Mouse (Mus musculus) heart, embryonic 13.5 days (tissue): ENCODE data around the gene Plekhm2. TPM values are rescaled to one million over a fixed set of nuclear protein-coding genes. Genes with fewer than 3 reads are reported as not detected.

Experiments used
- ATAC-seq: fragments of 200-750 bp; cut with Nextera tagmentation; 2 replicates; pipeline ENCODE4 v1.8.0; 2017; ENCODE audit warnings: moderate TSS enrichment; ENCODE audit not compliant: insufficient number of reproducible peaks, low FRiP score, low TSS enrichment; ENCODE audit errors: extremely low read depth
- H3K27ac ChIP-seq: fragments of 300-500 bp; sonication (generic); replicated peaks from 2 replicates; pipeline ENCODE4 v1.5.1; 2015; ENCODE audit warnings: moderate library complexity, mild to moderate bottlenecking, inconsistent platforms
- H3K27me3 ChIP-seq: fragments of 300-500 bp; sonication (generic); replicated peaks from 2 replicates; pipeline ENCODE4 v1.6.1; 2015; ENCODE audit warnings: mild to moderate bottlenecking, inconsistent platforms
- H3K36me3 ChIP-seq: fragments of 300-500 bp; sonication (generic); 2 replicates; pipeline ENCODE4 v1.6.1; 2015; ENCODE audit warnings: mild to moderate bottlenecking, inconsistent platforms
- H3K4me1 ChIP-seq: fragments of 300-500 bp; sonication (generic); 2 replicates; pipeline ENCODE4 v1.6.1; 2015; ENCODE audit warnings: inconsistent platforms
- H3K4me2 ChIP-seq: fragments of 300-500 bp; sonication (generic); 2 replicates; pipeline ENCODE4 v1.6.1; 2015; ENCODE audit warnings: inconsistent platforms, mild to moderate bottlenecking, moderate library complexity
- H3K4me3 ChIP-seq: fragments of 300-500 bp; sonication (generic); 2 replicates; pipeline ENCODE4 v1.5.1; 2015; ENCODE audit warnings: moderate library complexity, mild to moderate bottlenecking, inconsistent platforms
- H3K9ac ChIP-seq: fragments of 300-500 bp; sonication (generic); 2 replicates; pipeline ENCODE4 v1.6.1; 2015; ENCODE audit warnings: inconsistent platforms, mild to moderate bottlenecking, moderate library complexity
- H3K9me3 ChIP-seq: fragments of 300-500 bp; sonication (generic); 2 replicates; pipeline ENCODE4 v1.6.1; 2016; ENCODE audit warnings: inconsistent platforms
- WGBS: fragments of 180-500 bp; shearing (Covaris S2); methylation state at CpG from one replicate; pipeline ENCODE4 v1.1.7; 2015; ENCODE audit warnings: mixed read lengths; 5-methylcytosine and 5-hydroxymethylcytosine counted together
- polyA plus RNA-seq: library from polyadenylated mRNA; unstranded; fragments of >200 nt; fragmentation: Nextera tagmentation; extraction: Ambion mirVana; gene quantifications from 2 replicates; pipeline ENCODE4 v1.2.1, GENCODE M21; 2015

Plekhm2 gene
- polyA plus RNA-seq, 1 experiment from 2014 or later: 4.9 TPM

GRCm38 (mm10) chr4:141660884-141661283 is 3.8 kb downstream of the Plekhm2 start:
- H3K27ac ChIP-seq: no peak overlapping the region

GRCm38 (mm10) chr4:141659739-141660138 is 5.0 kb downstream of the Plekhm2 start:
- Histone ChIP-seq H3K9me3 (no peaks in the 10 kb centered on the region), H3K27me3 (no peaks in the 10 kb centered on the region), H3K4me3 (no peak overlapping the region), H3K27ac (no peak overlapping the region), H3K36me3 (peaks cover 54% of the 10 kb centered on the region), H3K4me2 (no peak overlapping the region), H3K9ac (no peak overlapping the region), H3K4me1 (peaks cover 44% of the 10 kb centered on the region)
- WGBS: 66% methylated on average over 4 of the region's 4 CpGs
- no peak for ATAC-seq

More at GRCm38 (mm10) chr4:141660884-141661283, 3.8 kb downstream of the Plekhm2 start:
- H3K27me3 ChIP-seq: no peaks in the 10 kb centered on the region
- H3K4me2 ChIP-seq: no peak overlapping the region
- H3K4me1 ChIP-seq: peaks cover 46% of the 10 kb centered on the region
- 85% methylated on average over 11 of the region's 11 CpGs for WGBS
- H3K4me3 ChIP-seq: no peak overlapping the region
- H3K36me3 ChIP-seq: peaks cover 48% of the 10 kb centered on the region
- no peaks in the 10 kb centered on the region for H3K9me3 ChIP-seq
- no peak overlapping the region for H3K9ac ChIP-seq
- no peak for ATAC-seq

- Histone ChIP-seq H3K4me1 (peaks cover 45% of the 10 kb centered on the region), H3K9ac (no peak overlapping the region), H3K27me3 (no peaks in the 10 kb centered on the region), H3K4me3 (no peak overlapping the region), H3K27ac (no peak overlapping the region), H3K4me2 (no peak overlapping the region), H3K9me3 (no peaks in the 10 kb centered on the region), H3K36me3 (peaks cover 58% of the 10 kb centered on the region)
- 82% methylated on average over 6 of the region's 6 CpGs for WGBS
- no peak for ATAC-seq
Measured at GRCm38 (mm10) chr4:141658846-141659484, 5.7 kb downstream of the Plekhm2 start.

- peaks cover 73% of the 10 kb centered on the region for H3K36me3 ChIP-seq
- WGBS: 66% methylated on average over 8 of the region's 8 CpGs
- peak overlapping the region; percentile 59; the same call in 1 of the 2 replicates for H3K27ac ChIP-seq
- peaks cover 47% of the 10 kb centered on the region for H3K4me1 ChIP-seq
- ATAC-seq: no peak
- H3K27me3 ChIP-seq: no peaks in the 10 kb centered on the region
- H3K4me3 ChIP-seq: no peak overlapping the region
- no peak overlapping the region for H3K4me2 ChIP-seq
- no peaks in the 10 kb centered on the region for H3K9me3 ChIP-seq
- 0 out of 2 replicates have a peak overlapping the region, but pooled peaks have one; percentile 29 for H3K9ac ChIP-seq
Measured at GRCm38 (mm10) chr4:141656932-141657331, 7.8 kb downstream of the Plekhm2 start.

GRCm38 (mm10) chr4:141655908-141656608 is 8.6 kb downstream of the Plekhm2 start:
- Histone ChIP-seq H3K27ac (peak overlapping the region; percentile 59), H3K27me3 (no peaks in the 10 kb centered on the region), H3K4me2 (no peak overlapping the region), H3K36me3 (peaks cover 72% of the 10 kb centered on the region), H3K9ac (0 out of 2 replicates have a peak overlapping the region, but pooled peaks have one; percentile 14), H3K9me3 (no peaks in the 10 kb centered on the region), H3K4me3 (no peak overlapping the region), H3K4me1 (peaks cover 56% of the 10 kb centered on the region)
- 71% methylated on average over 12 of the region's 12 CpGs for WGBS
- no peak for ATAC-seq

GRCm38 (mm10) chr4:141654509-141654908 is 10.2 kb downstream of the Plekhm2 start:
- Histone ChIP-seq H3K4me2 (no peak overlapping the region), H3K9ac (no peak overlapping the region), H3K36me3 (peaks cover 58% of the 10 kb centered on the region), H3K27ac (peak overlapping the region; percentile 32; the same call in 1 of the 2 replicates), H3K9me3 (no peaks in the 10 kb centered on the region), H3K4me3 (no peak overlapping the region), H3K4me1 (peaks cover 62% of the 10 kb centered on the region), H3K27me3 (no peaks in the 10 kb centered on the region)
- ATAC-seq: no peak
- WGBS: 76% methylated on average over 6 of the region's 6 CpGs

- Histone ChIP-seq H3K4me3 (no peak overlapping the region), H3K9ac (peak overlapping the region; percentile 3; the same call in 1 of the 2 replicates), H3K4me2 (no peak overlapping the region), H3K27me3 (no peaks in the 10 kb centered on the region), H3K9me3 (no peaks in the 10 kb centered on the region), H3K4me1 (peaks cover 63% of the 10 kb centered on the region), H3K27ac (0 out of 2 replicates have a peak overlapping the region, but pooled peaks have one; percentile 32), H3K36me3 (peaks cover 57% of the 10 kb centered on the region)
- ATAC-seq: no peak
- 86% methylated on average over 13 of the region's 13 CpGs for WGBS
Measured at GRCm38 (mm10) chr4:141653813-141654212, 10.9 kb downstream of the Plekhm2 start.

GRCm38 (mm10) chr4:141653044-141653443 is 11.7 kb downstream of the Plekhm2 start:
- peaks cover 60% of the 10 kb centered on the region for H3K36me3 ChIP-seq
- no peak overlapping the region for H3K27ac ChIP-seq
- no peaks in the 10 kb centered on the region for H3K9me3 ChIP-seq
- H3K27me3 ChIP-seq: no peaks in the 10 kb centered on the region
- no peak overlapping the region for H3K4me2 ChIP-seq
- H3K4me1 ChIP-seq: peaks cover 59% of the 10 kb centered on the region
- whole genome bisulfite sequencing: 77% methylated on average over 8 of the region's 8 CpGs
- H3K4me3 ChIP-seq: no peak overlapping the region
- ATAC-seq: no peak
- no peak overlapping the region for H3K9ac ChIP-seq

GRCm38 (mm10) chr4:141651944-141652343 is 12.8 kb downstream of the Plekhm2 start:
- Histone ChIP-seq H3K36me3 (peaks cover 64% of the 10 kb centered on the region), H3K4me2 (no peak overlapping the region), H3K4me3 (no peak overlapping the region), H3K4me1 (peaks cover 54% of the 10 kb centered on the region), H3K27me3 (no peaks in the 10 kb centered on the region), H3K9ac (no peak overlapping the region), H3K27ac (no peak overlapping the region), H3K9me3 (no peaks in the 10 kb centered on the region)
- 76% methylated on average over 10 of the region's 10 CpGs for WGBS
- ATAC-seq: no peak

- H3K4me1 ChIP-seq: peaks cover 48% of the 10 kb centered on the region
- no peak for ATAC-seq
- H3K9me3 ChIP-seq: no peaks in the 10 kb centered on the region
- H3K4me2 ChIP-seq: no peak overlapping the region
- H3K27me3 ChIP-seq: no peaks in the 10 kb centered on the region
- H3K4me3 ChIP-seq: no peak overlapping the region
- H3K9ac ChIP-seq: no peak overlapping the region
- no peak overlapping the region for H3K27ac ChIP-seq
- H3K36me3 ChIP-seq: peaks cover 68% of the 10 kb centered on the region
- 67% methylated on average over 6 of the region's 6 CpGs for WGBS
Measured at GRCm38 (mm10) chr4:141651286-141651685, 13.4 kb downstream of the Plekhm2 start.

GRCm38 (mm10) chr4:141649244-141649643 is 15.5 kb downstream of the Plekhm2 start:
- Histone ChIP-seq H3K27ac (peak overlapping the region; percentile 20), H3K4me2 (no peak overlapping the region), H3K9ac (no peak overlapping the region), H3K27me3 (no peaks in the 10 kb centered on the region), H3K4me1 (peaks cover 40% of the 10 kb centered on the region), H3K9me3 (no peaks in the 10 kb centered on the region), H3K36me3 (peaks cover 63% of the 10 kb centered on the region), H3K4me3 (no peak overlapping the region)
- 60% methylated on average over 6 of the region's 6 CpGs for WGBS
- ATAC-seq: no peak
